Mouse (Mus musculus) intestine, embryonic 14.5 days (tissue): ENCODE measurements around the gene Olfr1036. TPM values are rescaled to one million over a fixed set of nuclear protein-coding genes. Genes with fewer than 3 reads are reported as not detected.
"Not testable (repeated sequence)": the region's sequence is repeated elsewhere in the genome, so short reads cannot be mapped to it uniquely, and the experiment has no call there.

Source experiments
- ATAC-seq: fragments of 200-750 bp; cut with Nextera tagmentation; replicated peaks from 2 replicates; pipeline ENCODE4 v1.8.0; 2017; ENCODE audit warnings: low read depth, moderate number of reproducible peaks, moderate TSS enrichment, moderate library complexity; ENCODE audit not compliant: low FRiP score, low TSS enrichment
- DNase-seq: peaks from one replicate; pipeline ENCODE4 v3.0.0-alpha.2; 2018; ENCODE audit warnings: low spot score
- H3K27ac ChIP-seq: fragments of 300-500 bp; sonication (generic); 2 replicates; pipeline ENCODE4 v1.5.1; 2014; ENCODE audit warnings: low read depth, mild to moderate bottlenecking, control low read depth
- H3K27me3 ChIP-seq: fragments of 300-500 bp; sonication (generic); replicated peaks from 2 replicates; pipeline ENCODE4 v1.6.1; 2014; ENCODE audit warnings: low read length, control low read depth; ENCODE audit not compliant: control insufficient read depth, insufficient read depth
- H3K36me3 ChIP-seq: fragments of 300-500 bp; sonication (generic); 2 replicates; pipeline ENCODE4 v1.6.1; 2014; ENCODE audit warnings: low read length, control low read depth; ENCODE audit not compliant: control insufficient read depth, insufficient read depth
- H3K4me1 ChIP-seq: fragments of 300-500 bp; sonication (generic); replicated peaks from 2 replicates; pipeline ENCODE4 v1.6.1; 2014; ENCODE audit warnings: low read length, control low read depth, mixed read lengths; ENCODE audit not compliant: control insufficient read depth, insufficient read depth
- H3K4me2 ChIP-seq: fragments of 300-500 bp; sonication (generic); 2 replicates; pipeline ENCODE4 v1.6.1; 2014; ENCODE audit warnings: low read length
- H3K4me3 ChIP-seq: fragments of 300-500 bp; sonication (generic); 2 replicates; pipeline ENCODE4 v1.5.1; 2014; ENCODE audit warnings: low read depth, low read length, control low read depth, mixed read lengths
- H3K9ac ChIP-seq: fragments of 300-500 bp; sonication (generic); 2 replicates; pipeline ENCODE4 v1.6.1; 2014; ENCODE audit warnings: mild to moderate bottlenecking, low read length
- H3K9me3 ChIP-seq: fragments of 300-500 bp; sonication (generic); 2 replicates; pipeline ENCODE4 v1.6.1; 2016; ENCODE audit warnings: low read length, control low read depth; ENCODE audit not compliant: control insufficient read depth
- WGBS: fragments of 180-500 bp; shearing (Covaris S2); extraction: QIAGEN DNeasy Blood & Tissue Kit; methylation state at CpG from one replicate; pipeline ENCODE4 v1.1.7; 2014; 5-methylcytosine and 5-hydroxymethylcytosine counted together
- polyA plus RNA-seq: library from polyadenylated mRNA; unstranded; fragments of >200 nt; fragmentation: Nextera tagmentation; extraction: Ambion mirVana; gene quantifications from 2 replicates; pipeline ENCODE4 v1.2.1, GENCODE M21; 2014

Olfr1036 gene
- polyA plus RNA-seq = not detected in 2 replicates

- not testable (repeated sequence) for H3K36me3 ChIP-seq, H3K27ac ChIP-seq, H3K4me2 ChIP-seq, H3K4me3 ChIP-seq, DNase-seq, ATAC-seq, H3K4me1 ChIP-seq, H3K9me3 ChIP-seq, H3K9ac ChIP-seq, H3K27me3 ChIP-seq
Observed at GRCm38 (mm10) chr2:86073692-86074091, at the start of gene Olfr1036. Olfr1036 (plus strand) TSS chr2:86073992.

GRCm38 (mm10) chr2:86045561-86045960 is 28.2 kb upstream of the Olfr1036 start, which contains the start of gene Olfr1034:
Olfr1034 (plus strand) TSS chr2:86045861.
- H3K4me3 ChIP-seq = no peak within 1 kb of the TSS
- H3K9me3 ChIP-seq = no peaks in the 10 kb centered on the region
- ATAC-seq (no peak), DNase-seq (no peak)
- H3K27ac ChIP-seq = no peak within 1 kb of the TSS
- no peak within 1 kb of the TSS for H3K4me2 ChIP-seq
- H3K36me3 ChIP-seq = no peaks in the 10 kb centered on the region
- no peaks in the 10 kb centered on the region for H3K4me1 ChIP-seq
- no peak within 1 kb of the TSS for H3K9ac ChIP-seq
- H3K27me3 ChIP-seq = no peaks in the 10 kb centered on the region

- not testable (repeated sequence) for DNase-seq, H3K4me2 ChIP-seq, H3K4me3 ChIP-seq, H3K4me1 ChIP-seq, H3K36me3 ChIP-seq, H3K9ac ChIP-seq, H3K9me3 ChIP-seq, H3K27me3 ChIP-seq, ATAC-seq, H3K27ac ChIP-seq
Observed at GRCm38 (mm10) chr2:86050777-86051176, 23.0 kb upstream of the Olfr1036 start.

GRCm38 (mm10) chr2:86063766-86064165 is 10.0 kb upstream of the Olfr1036 start:
- not testable (repeated sequence) for H3K36me3 ChIP-seq, H3K27ac ChIP-seq, ATAC-seq, H3K27me3 ChIP-seq, H3K4me3 ChIP-seq, H3K4me1 ChIP-seq, H3K9me3 ChIP-seq, H3K4me2 ChIP-seq, H3K9ac ChIP-seq, DNase-seq
- WGBS = 97% methylated on average over 2 of the region's 2 CpGs

GRCm38 (mm10) chr2:86070189-86070588 is 3.6 kb upstream of the Olfr1036 start:
- ATAC-seq = no peak
- WGBS = 87% methylated on average over 8 of the region's 8 CpGs

GRCm38 (mm10) chr2:86080478-86080877 is 6.7 kb downstream of the Olfr1036 start:
- not testable (repeated sequence) for H3K27me3 ChIP-seq, H3K4me1 ChIP-seq, H3K4me2 ChIP-seq, H3K9me3 ChIP-seq, H3K36me3 ChIP-seq, ATAC-seq, H3K27ac ChIP-seq, DNase-seq, H3K9ac ChIP-seq, H3K4me3 ChIP-seq
- WGBS = 91% methylated on average over 1 of the region's 1 CpGs

More at GRCm38 (mm10) chr2:86070189-86070588, 3.6 kb upstream of the Olfr1036 start:
- no peaks in the 10 kb centered on the region for H3K9me3 ChIP-seq
- no peaks in the 10 kb centered on the region for H3K36me3 ChIP-seq
- no peak overlapping the region for H3K9ac ChIP-seq
- no peak for DNase-seq
- no peak overlapping the region for H3K27ac ChIP-seq
- no peak overlapping the region for H3K4me3 ChIP-seq
- no peaks in the 10 kb centered on the region for H3K27me3 ChIP-seq
- H3K4me2 ChIP-seq = no peak overlapping the region
- no peaks in the 10 kb centered on the region for H3K4me1 ChIP-seq

- 99% methylated on average over 2 of the region's 2 CpGs for WGBS
- DNase-seq (no peak), ATAC-seq (no peak)
- H3K4me1 ChIP-seq = no peaks in the 10 kb centered on the region
- no peaks in the 10 kb centered on the region for H3K27me3 ChIP-seq
- H3K27ac ChIP-seq = no peak within 1 kb of the TSS
- H3K4me2 ChIP-seq = no peak within 1 kb of the TSS
- H3K9ac ChIP-seq = no peak within 1 kb of the TSS
- H3K9me3 ChIP-seq = no peaks in the 10 kb centered on the region
- no peaks in the 10 kb centered on the region for H3K36me3 ChIP-seq
- no peak within 1 kb of the TSS for H3K4me3 ChIP-seq
Observed at GRCm38 (mm10) chr2:86087285-86087684, 13.5 kb downstream of the Olfr1036 start, which contains the start of gene Olfr1037. Olfr1037 (minus strand) TSS chr2:86087385.

Other genes starting within 250 kb of the Olfr1036 start
- not detected in 2 replicates for gene Olfr1019, start 228.5 kb upstream of the Olfr1036 start, polyA plus RNA-seq
- gene Olfr1020, start 227.0 kb upstream of the Olfr1036 start, polyA plus RNA-seq = not detected in 2 replicates
- gene Olfr1022, start 205.4 kb upstream of the Olfr1036 start, polyA plus RNA-seq = not detected in 2 replicates
- gene Olfr1023, start 188.4 kb upstream of the Olfr1036 start, polyA plus RNA-seq = not detected in 2 replicates
- gene Olfr1024, start 168.9 kb upstream of the Olfr1036 start, polyA plus RNA-seq = not detected in 2 replicates
- gene Olfr1025-ps1, start 158.8 kb upstream of the Olfr1036 start, polyA plus RNA-seq = not detected in 2 replicates
- gene Olfr1026, start 152.4 kb upstream of the Olfr1036 start, polyA plus RNA-seq = not detected in 2 replicates
- gene Olfr1028, start 123.6 kb upstream of the Olfr1036 start, polyA plus RNA-seq = not detected in 2 replicates
- gene Olfr1029, start 100.1 kb upstream of the Olfr1036 start, polyA plus RNA-seq = not detected in 2 replicates
- not detected in 2 replicates for gene Olfr1030, start 94.7 kb upstream of the Olfr1036 start, polyA plus RNA-seq
- gene Olfr1031, start 83.7 kb upstream of the Olfr1036 start, polyA plus RNA-seq = not detected in 2 replicates
- not detected in 2 replicates for gene Olfr1032, start 68.5 kb upstream of the Olfr1036 start, polyA plus RNA-seq
- 2.3 and 2.7 TPM in 2 replicates for gene Olfr1033, start 53.4 kb upstream of the Olfr1036 start, polyA plus RNA-seq
- gene Olfr1034, start 28.1 kb upstream of the Olfr1036 start, polyA plus RNA-seq = 0.07 TPM in 1 of 2 replicates, not detected in the other
- not detected in 2 replicates for gene Olfr1037, start 13.4 kb downstream of the Olfr1036 start, polyA plus RNA-seq
- gene Olfr1039, start 61.9 kb downstream of the Olfr1036 start, polyA plus RNA-seq = not detected in 2 replicates
- not detected in 2 replicates for gene Olfr1040, start 72.7 kb downstream of the Olfr1036 start, polyA plus RNA-seq
- not detected in 2 replicates for gene Olfr1042, start 87.8 kb downstream of the Olfr1036 start, polyA plus RNA-seq
- not detected in 2 replicates for gene Olfr1043, start 93.5 kb downstream of the Olfr1036 start, polyA plus RNA-seq
- gene Olfr1044, start 103.8 kb downstream of the Olfr1036 start, polyA plus RNA-seq = not detected in 2 replicates
- not detected in 2 replicates for gene Olfr52, start 111.7 kb downstream of the Olfr1036 start, polyA plus RNA-seq
- gene Olfr1045, start 129.0 kb downstream of the Olfr1036 start, polyA plus RNA-seq = not detected in 2 replicates
- not detected in 2 replicates for gene Olfr1046, start 145.3 kb downstream of the Olfr1036 start, polyA plus RNA-seq
- gene Olfr1047, start 157.4 kb downstream of the Olfr1036 start, polyA plus RNA-seq = not detected in 2 replicates
- gene Olfr1048, start 166.3 kb downstream of the Olfr1036 start, polyA plus RNA-seq = not detected in 2 replicates
- gene Olfr1049, start 184.3 kb downstream of the Olfr1036 start, polyA plus RNA-seq = not detected in 2 replicates
- gene Olfr1051, start 205.1 kb downstream of the Olfr1036 start, polyA plus RNA-seq = not detected in 2 replicates
- gene Olfr1052, start 218.5 kb downstream of the Olfr1036 start, polyA plus RNA-seq = not detected in 2 replicates
- not detected in 2 replicates for gene Olfr1053, start 241.3 kb downstream of the Olfr1036 start, polyA plus RNA-seq